In the genomic region with DNA sequence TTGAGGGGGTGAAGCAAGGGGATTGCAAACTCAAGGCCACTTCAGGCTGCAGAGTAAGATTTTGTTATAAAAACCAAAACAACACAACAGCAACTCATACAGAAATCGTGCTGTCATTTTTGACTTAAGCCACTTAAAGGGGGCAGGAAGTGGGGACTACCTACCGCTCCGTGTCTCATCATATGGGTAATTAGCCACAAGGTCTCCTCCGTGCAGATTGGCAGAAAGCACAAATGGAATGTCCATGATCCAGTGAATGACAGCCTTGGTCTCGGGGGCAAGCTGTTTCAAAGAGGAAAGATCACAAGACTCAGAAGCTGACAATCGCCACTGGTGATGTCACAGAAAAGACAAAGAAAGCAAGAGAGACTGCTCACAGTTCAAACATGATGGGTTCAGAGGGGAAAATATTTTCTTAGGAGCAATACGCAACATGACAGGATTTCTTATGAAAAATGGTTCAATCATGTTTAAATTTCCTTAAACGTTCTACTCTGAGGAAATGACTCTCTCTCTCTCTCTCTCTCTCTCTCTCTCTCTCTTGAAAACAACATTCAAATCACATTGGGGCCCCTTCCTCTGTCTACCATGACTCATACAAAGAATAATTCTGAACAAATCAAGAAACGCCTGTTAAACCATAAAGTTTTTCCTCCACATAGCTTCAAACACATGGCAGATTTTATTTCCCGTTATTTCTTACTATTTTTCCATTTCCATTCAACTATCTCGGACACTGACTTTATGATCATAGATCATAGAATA, we compare ENCODE assay signal across 22 mouse cellular contexts.
DNase-seq lines count a peak whose midpoint lies in the region; ATAC-seq and TF ChIP-seq lines count a peak whose summit lies in the region.
"Had no signal": no experiment of that assay in that cellular context is flagged by ENCODE, and none has a peak within 500 bp of the region (broad histone marks: within the 10 kb centered on the region; RNA-seq: fewer than 3 reads in every experiment).

No protein-coding gene starts in this region.

- no peak overlapping the region for H3K27ac ChIP-seq in midbrain, embryonic 13.5 days
- H3K27ac ChIP-seq in midbrain, embryonic 15.5 days = no peak overlapping the region
- no peak overlapping the region for H3K27ac ChIP-seq in layer of hippocampus, adult 2 months
- H3K27ac ChIP-seq: forebrain, embryonic 10.5 days; forebrain, embryonic 13.5 days; hindbrain, embryonic 10.5 days; hindbrain, embryonic 13.5 days had no signal

- no peaks in the 10 kb centered on the region for H3K9me3 ChIP-seq in midbrain, embryonic 13.5 days
- H3K9me3 ChIP-seq in midbrain, embryonic 15.5 days = no peaks in the 10 kb centered on the region
- H3K9me3 ChIP-seq: forebrain, embryonic 10.5 days; forebrain, embryonic 13.5 days; hindbrain, embryonic 10.5 days; hindbrain, embryonic 13.5 days had no signal

- DNase-seq in brain, embryonic 14.5 days (ENCODE audit: low read depth) = peak; percentile 28
- DNase-seq in lung, postnatal 4 days = no peak
- no peak for DNase-seq in layer of hippocampus, adult 2 months (ENCODE audit: low spot score in 2 of 2)
- DNase-seq in cerebellum, adult 9-11 months = no peak
- DNase-seq: adrenal gland, postnatal 14 days; cerebellum, adult 11-12 months; cerebellum, adult 8-10 months; cerebellum, postnatal 14 days; gastrocnemius, postnatal 10 days; gastrocnemius, postnatal 36 days; heart, postnatal 36 days had no signal

- TF ChIP-seq CTCF in brain, embryonic 14.5 days (IDR thresholded peaks at IDR 0.05; ENCODE audit: borderline replicate concordance, extremely low read depth, insufficient read depth, insufficient read length) = no peak
- no peak for TF ChIP-seq CTCF in layer of hippocampus, adult 2 months (conservative IDR thresholded peaks at IDR 0.05)

- no peak overlapping the region for H3K9ac ChIP-seq in midbrain, embryonic 13.5 days (replicated peaks)
- no peak overlapping the region for H3K9ac ChIP-seq in midbrain, embryonic 15.5 days
- H3K9ac ChIP-seq: forebrain, embryonic 13.5 days; hindbrain, embryonic 13.5 days had no signal

- peaks cover 64% of the 10 kb centered on the region for H3K36me3 ChIP-seq in midbrain, embryonic 13.5 days
- peaks cover 2% of the 10 kb centered on the region; the same call in 1 of the 2 replicates for H3K36me3 ChIP-seq in midbrain, embryonic 15.5 days (replicated peaks)

- ATAC-seq in midbrain, embryonic 13.5 days = 0 out of 2 replicates have a peak, but pooled peaks have one; percentile 22
- no peak; the same call in 1 of the 2 replicates for ATAC-seq in midbrain, embryonic 15.5 days (replicated peaks)
- peak; percentile 72 for ATAC-seq in CD4-positive, CD25-positive, alpha-beta regulatory T cell, adult 4 months
- ATAC-seq: forebrain, embryonic 13.5 days; forebrain, embryonic 16.5 days; hindbrain, embryonic 16.5 days; intestine, postnatal 0 days had no signal

- no peak overlapping the region for H3K4me2 ChIP-seq in midbrain, embryonic 13.5 days (replicated peaks)
- H3K4me2 ChIP-seq in midbrain, embryonic 15.5 days = no peak overlapping the region
- H3K4me2 ChIP-seq: forebrain, embryonic 13.5 days; heart, embryonic 11.5 days; hindbrain, embryonic 13.5 days had no signal

- no peak for TF ChIP-seq POLR2A in brain, embryonic 14.5 days (IDR thresholded peaks at IDR 0.05; ENCODE audit: borderline replicate concordance, extremely low read depth, insufficient read depth, insufficient read length, poor library complexity, severe bottlenecking)

- H3K27me3 ChIP-seq in midbrain, embryonic 13.5 days = no peaks in the 10 kb centered on the region
- no peaks in the 10 kb centered on the region for H3K27me3 ChIP-seq in midbrain, embryonic 15.5 days (replicated peaks)
- H3K27me3 ChIP-seq: forebrain, embryonic 13.5 days; hindbrain, embryonic 13.5 days had no signal

- no peaks in the 10 kb centered on the region for H3K4me1 ChIP-seq in midbrain, embryonic 13.5 days (replicated peaks)
- H3K4me1 ChIP-seq in midbrain, embryonic 15.5 days = no peaks in the 10 kb centered on the region
- H3K4me1 ChIP-seq: forebrain, embryonic 10.5 days; forebrain, embryonic 13.5 days; hindbrain, embryonic 10.5 days; hindbrain, embryonic 13.5 days had no signal

- H3K4me3 ChIP-seq in midbrain, embryonic 13.5 days (replicated peaks) = no peak overlapping the region
- H3K4me3 ChIP-seq in midbrain, embryonic 15.5 days = no peak overlapping the region
- H3K4me3 ChIP-seq in layer of hippocampus, adult 2 months = no peak overlapping the region
- H3K4me3 ChIP-seq: forebrain, embryonic 10.5 days; forebrain, embryonic 13.5 days; hindbrain, embryonic 10.5 days; hindbrain, embryonic 13.5 days had no signal

- WGBS in midbrain, embryonic 13.5 days = 62% methylated on average over 11 of the region's 11 CpGs
- 65% methylated on average over 11 of the region's 11 CpGs for WGBS in midbrain, embryonic 15.5 days
